Mouse (Mus musculus) kidney, postnatal 25 days (tissue): Measurements from ENCODE around the gene Gm15293.
"Not testable (repeated sequence)": the region's sequence is repeated elsewhere in the genome, so short reads cannot be mapped to it uniquely, and the experiment has no call there.

ENCODE experiments used
- DNase-seq, 2 experiments: peaks; one replicate each; pipeline ENCODE4 v3.0.0; 2021; ENCODE audit warnings: mixed read lengths in 2 of 2

The Gm15293 gene

DNA sequence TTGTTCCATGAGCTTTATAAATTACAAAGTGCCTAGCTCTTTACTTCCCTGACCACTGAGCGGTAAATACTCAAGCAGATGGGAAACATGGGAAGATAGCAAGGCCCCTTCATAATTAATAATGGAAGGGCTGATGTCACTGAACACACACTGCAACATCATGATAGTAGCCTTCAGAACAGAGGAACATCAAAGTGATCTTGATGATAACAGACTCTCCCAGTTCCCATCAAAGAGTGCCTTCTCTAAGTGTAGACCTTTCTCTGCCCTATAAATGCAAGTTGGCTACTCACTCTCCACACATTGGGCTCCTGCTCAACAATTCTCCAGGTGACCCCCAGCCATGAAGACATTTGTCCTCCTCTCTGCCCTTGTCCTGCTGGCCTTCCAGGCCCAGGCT lies at the start of gene Gm15293:
TSS of gene Gm15293 (plus strand) at position 301 of the 400 bp plus-strand sequence.
- not testable (repeated sequence) for DNase-seq

DNA sequence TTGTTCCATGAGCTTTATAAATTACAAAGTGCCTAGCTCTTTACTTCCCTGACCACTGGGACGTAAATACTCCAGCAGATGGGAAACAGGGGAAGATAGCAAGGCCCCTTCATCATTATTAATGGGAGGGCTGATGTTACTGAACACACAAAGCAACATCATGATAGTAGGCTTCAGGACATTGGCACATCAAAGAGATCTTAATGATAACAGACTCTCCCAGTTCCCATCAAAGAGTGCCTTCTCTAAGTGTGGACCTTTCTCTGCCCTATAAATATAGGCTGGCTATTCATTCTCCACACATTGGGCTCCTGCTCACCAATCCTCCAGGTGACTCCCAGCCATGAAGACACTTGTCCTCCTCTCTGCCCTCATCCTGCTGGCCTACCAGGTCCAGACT lies 39.4 kb upstream of the Gm15293 start, which contains the start of gene Defa22:
TSS of gene Defa22 (plus strand) at position 301 of the 400 bp plus-strand sequence.
- not testable (repeated sequence) for DNase-seq

DNA sequence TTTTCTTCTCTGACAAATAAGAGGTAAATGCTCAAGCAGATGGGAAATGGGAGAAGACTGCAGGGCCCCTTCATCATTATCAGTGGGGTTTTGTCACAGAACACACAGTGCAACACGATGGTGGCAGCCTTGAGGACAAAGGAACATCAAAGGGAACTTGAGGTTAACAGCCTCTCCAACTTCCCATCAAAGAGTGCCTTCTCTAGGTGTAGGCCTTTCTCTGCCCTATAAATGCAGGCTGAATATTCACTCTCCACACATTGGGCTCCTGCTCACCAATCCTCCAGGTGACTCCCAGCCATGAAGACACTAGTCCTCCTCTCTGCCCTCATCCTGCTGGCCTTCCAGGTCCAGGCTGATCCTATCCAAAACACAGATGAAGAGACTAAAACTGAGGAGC lies 10.0 kb upstream of the Gm15293 start, which contains the start of gene Defa31:
TSS of gene Defa31 (plus strand) at position 301 of the 400 bp plus-strand sequence.
- DNase-seq, result not testable (repeated sequence)
